Mouse (Mus musculus) ovary, adult 10 weeks (tissue): ENCODE results near the gene Smim13. TPM values are rescaled to one million over a fixed set of nuclear protein-coding genes. Genes with fewer than 3 reads are reported as not detected.

Experiments used
- polyA plus RNA-seq: library from polyadenylated mRNA; stranded (reverse); fragments of 350-450 nt; fragmentation: Illumina TruSeq; extraction: RNeasy Lipid Tissue Mini Kit (QIAGEN cat#74804); gene quantifications from one replicate; pipeline ENCODE4 v1.2.3, GENCODE M21; 2014

Gene Smim13
- 109 TPM for polyA plus RNA-seq

GRCm38 (mm10) chr13:41249538-41250317, at the start of gene Smim13:
Gene Smim13, plus strand, starts transcription at chr13:41249844.

GRCm38 (mm10) chr13:41220304-41220834, 29.3 kb upstream of the Smim13 start, which contains the start of gene Elovl2:
Gene Elovl2, minus strand, starts transcription at chr13:41220405.

GRCm38 (mm10) chr13:41273927-41274650, 24.4 kb downstream of the Smim13 start, which contains the start of gene Gm17364:
Gene Gm17364, minus strand, starts transcription at chr13:41273977.

Other genes starting within 250 kb of the Smim13 start
- 67.0 TPM for gene Pak1ip1, start 248.8 kb upstream of the Smim13 start, polyA plus RNA-seq
- gene Tmem14c, start 233.6 kb upstream of the Smim13 start, polyA plus RNA-seq: 29.2 TPM
- 3.9 TPM for gene Mak, start 170.1 kb upstream of the Smim13 start, polyA plus RNA-seq
- gene Gcm2, start 138.8 kb upstream of the Smim13 start, polyA plus RNA-seq: 0.43 TPM
- 3.9 TPM for gene Sycp2l, start 135.5 kb upstream of the Smim13 start, polyA plus RNA-seq
- gene Elovl2, start 29.4 kb upstream of the Smim13 start, polyA plus RNA-seq: 10.5 TPM
- not detected for gene Gm17364, start 24.1 kb downstream of the Smim13 start, polyA plus RNA-seq
- gene Nedd9, start 237.5 kb downstream of the Smim13 start, polyA plus RNA-seq: 37.1 TPM